Mouse (Mus musculus) limb, embryonic 12.5 days (tissue): ENCODE measurements around the gene Slc1a3. TPM values are rescaled to one million over a fixed set of nuclear protein-coding genes. Genes with fewer than 3 reads are reported as not detected.

Experiments used
- ATAC-seq: fragments of 200-750 bp; cut with Nextera tagmentation; 2 replicates; pipeline ENCODE4 v1.8.0; 2017; ENCODE audit warnings: low read depth, moderate TSS enrichment; ENCODE audit not compliant: insufficient number of reproducible peaks, insufficient read depth, low FRiP score, low TSS enrichment
- H3K27ac ChIP-seq: fragments of 300-500 bp; sonication (generic); 2 replicates; pipeline ENCODE4 v1.5.1; 2016; ENCODE audit warnings: mild to moderate bottlenecking, moderate library complexity
- H3K27me3 ChIP-seq: fragments of 300-500 bp; sonication (generic); 2 replicates; pipeline ENCODE4 v1.6.1; 2016; ENCODE audit warnings: mild to moderate bottlenecking, moderate library complexity
- H3K36me3 ChIP-seq: fragments of 300-500 bp; sonication (generic); 2 replicates; pipeline ENCODE4 v1.6.1; 2016; ENCODE audit warnings: mild to moderate bottlenecking, moderate library complexity
- H3K4me1 ChIP-seq: fragments of 300-500 bp; sonication (generic); replicated peaks from 2 replicates; pipeline ENCODE4 v1.6.1; 2016
- H3K4me2 ChIP-seq: fragments of 300-500 bp; sonication (generic); 2 replicates; pipeline ENCODE4 v1.6.1; 2016; ENCODE audit warnings: mild to moderate bottlenecking, moderate library complexity
- H3K4me3 ChIP-seq: fragments of 300-500 bp; sonication (generic); replicated peaks from 2 replicates; pipeline ENCODE4 v1.5.1; 2016; ENCODE audit warnings: mild to moderate bottlenecking
- H3K9ac ChIP-seq: fragments of 300-500 bp; sonication (generic); replicated peaks from 2 replicates; pipeline ENCODE4 v1.6.1; 2016; ENCODE audit warnings: mild to moderate bottlenecking, moderate library complexity
- H3K9me3 ChIP-seq: fragments of 300-500 bp; sonication (generic); 2 replicates; pipeline ENCODE4 v1.6.1; 2016; ENCODE audit warnings: mild to moderate bottlenecking, moderate library complexity
- WGBS: fragments of 180-500 bp; shearing (Covaris S2); methylation state at CpG from one replicate; pipeline ENCODE4 v1.1.7; 2016; 5-methylcytosine and 5-hydroxymethylcytosine counted together
- polyA plus RNA-seq: library from polyadenylated mRNA; unstranded; fragments of >200 nt; fragmentation: Nextera tagmentation; extraction: Ambion mirVana; gene quantifications from 2 replicates; pipeline ENCODE4 v1.2.1, GENCODE M21; 2016

Slc1a3 gene
- polyA plus RNA-seq, 1 experiment from 2014 or later, result 44.6 TPM

DNA sequence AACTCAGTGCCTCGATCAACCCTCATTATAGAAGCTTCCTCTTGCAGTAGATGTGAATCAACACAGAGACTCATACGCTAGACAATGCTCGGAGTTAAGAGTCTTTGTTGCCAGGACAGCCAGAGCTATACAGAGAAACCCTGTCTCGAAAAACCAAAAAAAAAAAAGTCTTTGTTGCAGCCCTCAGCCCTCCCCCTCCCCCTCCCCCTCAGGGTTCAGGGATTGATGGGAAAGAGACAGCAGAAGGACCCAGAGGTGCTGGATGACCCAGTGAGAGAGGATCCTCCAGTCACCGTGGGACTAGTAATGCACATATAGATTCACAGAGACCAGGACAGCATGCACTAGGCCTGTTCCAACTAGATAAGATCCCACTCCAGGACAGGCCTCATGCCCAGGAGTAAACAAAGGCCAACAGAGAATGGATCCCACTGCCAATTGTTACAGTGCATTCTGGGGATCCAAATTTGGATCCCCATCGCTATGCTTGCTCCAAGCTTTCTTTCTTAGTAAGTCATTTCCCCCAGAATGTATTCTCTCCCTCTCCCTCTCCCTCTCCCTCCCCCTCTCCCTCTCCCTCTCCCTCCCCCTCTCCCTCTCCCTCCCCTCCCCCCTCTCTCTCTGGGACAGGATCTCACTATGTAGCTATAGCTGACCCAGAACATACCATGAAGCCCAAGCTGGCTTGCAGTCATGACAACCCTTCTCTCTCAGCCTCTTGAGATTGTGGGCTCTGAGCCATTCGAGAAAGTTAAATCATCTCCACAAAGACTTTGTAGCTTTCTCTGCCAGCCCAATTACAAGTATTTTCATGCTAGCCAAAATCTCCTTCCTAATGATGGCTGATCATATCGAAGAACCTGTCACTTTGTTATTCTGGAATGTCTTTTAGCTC, 52.2 kb downstream of the Slc1a3 start:
- 85% methylated on average over 8 of the region's 8 CpGs for WGBS
- Histone ChIP-seq H3K9ac (no peak overlapping the region), H3K4me1 (peaks cover 46% of the 10 kb centered on the region), H3K9me3 (no peaks in the 10 kb centered on the region), H3K4me3 (no peak overlapping the region), H3K4me2 (no peak overlapping the region), H3K36me3 (no peaks in the 10 kb centered on the region), H3K27me3 (no peaks in the 10 kb centered on the region), H3K27ac (no peak overlapping the region)
- no peak for ATAC-seq

DNA sequence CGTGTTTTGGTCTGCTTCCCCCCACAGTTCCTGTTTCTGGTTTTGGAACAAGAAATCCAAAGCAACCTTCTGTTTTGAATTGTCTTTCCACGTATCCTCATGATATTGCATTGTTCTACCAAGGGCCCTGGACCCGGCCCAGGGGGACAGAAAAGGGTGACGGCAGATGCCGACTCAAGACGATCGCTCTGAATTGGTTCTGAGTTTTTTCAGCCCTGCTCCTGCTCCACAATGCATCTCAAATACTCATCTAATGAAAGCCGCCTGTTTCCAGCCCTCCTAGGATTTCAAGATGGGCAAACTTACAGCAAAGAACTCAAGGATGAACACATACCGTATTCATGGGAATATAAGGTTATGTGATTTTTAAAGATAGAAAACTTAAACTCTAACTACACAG, 55.3 kb downstream of the Slc1a3 start:
- no peak for ATAC-seq
- Histone ChIP-seq H3K27ac (no peak overlapping the region), H3K4me3 (no peak overlapping the region), H3K36me3 (peaks cover 7% of the 10 kb centered on the region; the same call in 1 of the 2 replicates), H3K27me3 (no peaks in the 10 kb centered on the region), H3K9me3 (no peaks in the 10 kb centered on the region), H3K4me2 (no peak overlapping the region), H3K9ac (no peak overlapping the region), H3K4me1 (peaks cover 27% of the 10 kb centered on the region)
- 67% methylated on average over 9 of the region's 9 CpGs for WGBS

DNA sequence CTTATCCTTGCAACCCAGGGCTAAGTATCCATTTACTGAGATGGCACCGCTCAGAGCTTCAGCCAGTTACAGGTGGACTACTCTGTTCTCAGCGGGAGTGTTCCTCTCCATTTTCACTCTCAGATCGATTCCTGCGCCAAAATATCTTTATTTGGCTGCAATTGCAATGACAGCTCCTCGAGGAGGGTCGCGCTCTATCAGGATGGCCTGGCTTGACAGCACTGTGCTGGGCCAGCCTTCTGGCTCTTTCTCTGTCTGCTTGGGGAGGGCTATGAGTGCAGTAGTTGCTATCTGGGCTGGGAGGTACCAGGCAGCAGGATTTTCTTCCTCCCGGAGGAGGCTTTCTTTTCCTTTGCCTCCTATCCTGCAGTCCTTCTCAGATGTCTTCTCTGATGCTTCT, 57.9 kb downstream of the Slc1a3 start:
- no peaks in the 10 kb centered on the region for H3K9me3 ChIP-seq
- no peak overlapping the region for H3K27ac ChIP-seq

DNA sequence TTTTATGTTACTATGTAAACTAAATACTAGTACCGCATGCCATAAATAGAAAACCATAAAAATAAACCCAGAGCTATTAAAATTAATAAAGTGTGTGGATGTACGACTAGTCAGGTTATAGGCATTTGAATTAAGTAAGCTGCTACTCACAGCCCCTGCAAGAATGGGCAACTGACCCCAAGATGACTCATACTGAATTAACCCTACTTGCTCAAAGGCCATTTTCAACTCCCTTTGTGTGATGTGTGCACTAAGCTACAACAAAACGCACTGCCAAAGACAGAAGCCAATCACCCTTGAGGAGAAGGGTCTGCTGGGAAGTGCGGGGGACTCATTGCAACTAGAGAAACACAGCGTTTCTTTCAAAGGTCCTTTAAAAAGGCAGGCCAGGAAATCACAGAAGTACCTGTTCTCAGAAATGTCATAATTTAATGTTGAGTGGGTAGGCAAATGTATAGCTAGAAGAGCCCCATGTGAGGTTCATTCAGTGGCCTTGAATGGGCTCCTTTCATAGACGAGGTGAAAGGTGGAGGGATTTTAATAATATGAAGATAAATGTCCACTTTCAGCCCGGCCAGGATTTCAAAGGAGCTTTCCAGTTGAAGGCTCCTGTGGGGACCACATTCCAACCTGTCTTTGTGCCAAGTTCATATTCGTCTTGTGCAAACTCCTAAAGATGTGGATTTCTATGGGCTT, 66.4 kb downstream of the Slc1a3 start:
- Histone ChIP-seq H3K4me1 (0 out of 2 replicates have a peak, but pooled peaks cover 2% of the 10 kb centered on the region), H3K27ac (peak overlapping the region; percentile 1; the same call in 1 of the 2 replicates), H3K4me2 (no peak overlapping the region), H3K4me3 (no peak overlapping the region), H3K9me3 (no peaks in the 10 kb centered on the region), H3K27me3 (no peaks in the 10 kb centered on the region), H3K36me3 (peaks cover 21% of the 10 kb centered on the region), H3K9ac (no peak overlapping the region)
- no peak for ATAC-seq
- 64% methylated on average over 8 of the region's 8 CpGs for WGBS

More for the DNA sequence above, 57.9 kb downstream of the Slc1a3 start:
- H3K4me3 ChIP-seq, result no peak overlapping the region
- H3K4me2 ChIP-seq, result no peak overlapping the region
- H3K4me1 ChIP-seq, result peaks cover 12% of the 10 kb centered on the region
- 94% methylated on average over 8 of the region's 8 CpGs for WGBS
- no peak overlapping the region for H3K9ac ChIP-seq
- peaks cover 12% of the 10 kb centered on the region; the same call in 1 of the 2 replicates for H3K36me3 ChIP-seq
- no peak for ATAC-seq
- H3K27me3 ChIP-seq, result no peaks in the 10 kb centered on the region

DNA sequence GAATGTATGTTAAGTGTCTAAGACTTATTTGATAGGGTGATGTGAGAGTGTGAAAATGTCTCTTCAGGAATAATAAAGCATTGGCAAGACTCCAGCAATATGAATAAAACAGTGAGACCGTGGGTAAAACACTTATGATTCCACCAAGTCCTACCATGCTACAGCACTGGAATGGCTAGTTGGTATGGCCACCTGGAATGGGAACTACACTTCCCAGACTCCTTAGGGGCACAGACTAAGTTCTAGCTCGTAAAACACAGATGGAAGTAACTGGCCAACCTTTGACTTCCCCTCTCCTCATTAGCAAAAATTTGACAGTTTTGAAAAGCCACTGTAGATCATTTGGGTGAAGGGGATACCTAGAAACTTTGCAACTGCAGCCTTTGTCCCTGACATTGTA, 70.7 kb downstream of the Slc1a3 start:
- no peaks in the 10 kb centered on the region for H3K27me3 ChIP-seq
- ATAC-seq, result no peak
- peaks cover 30% of the 10 kb centered on the region for H3K36me3 ChIP-seq
- 69% methylated on average over 2 of the region's 2 CpGs for WGBS
- H3K4me3 ChIP-seq, result no peak overlapping the region
- no peak overlapping the region for H3K27ac ChIP-seq
- H3K9ac ChIP-seq, result no peak overlapping the region
- no peaks in the 10 kb centered on the region for H3K9me3 ChIP-seq
- 0 out of 2 replicates have a peak, but pooled peaks cover 2% of the 10 kb centered on the region for H3K4me1 ChIP-seq
- H3K4me2 ChIP-seq, result no peak overlapping the region

DNA sequence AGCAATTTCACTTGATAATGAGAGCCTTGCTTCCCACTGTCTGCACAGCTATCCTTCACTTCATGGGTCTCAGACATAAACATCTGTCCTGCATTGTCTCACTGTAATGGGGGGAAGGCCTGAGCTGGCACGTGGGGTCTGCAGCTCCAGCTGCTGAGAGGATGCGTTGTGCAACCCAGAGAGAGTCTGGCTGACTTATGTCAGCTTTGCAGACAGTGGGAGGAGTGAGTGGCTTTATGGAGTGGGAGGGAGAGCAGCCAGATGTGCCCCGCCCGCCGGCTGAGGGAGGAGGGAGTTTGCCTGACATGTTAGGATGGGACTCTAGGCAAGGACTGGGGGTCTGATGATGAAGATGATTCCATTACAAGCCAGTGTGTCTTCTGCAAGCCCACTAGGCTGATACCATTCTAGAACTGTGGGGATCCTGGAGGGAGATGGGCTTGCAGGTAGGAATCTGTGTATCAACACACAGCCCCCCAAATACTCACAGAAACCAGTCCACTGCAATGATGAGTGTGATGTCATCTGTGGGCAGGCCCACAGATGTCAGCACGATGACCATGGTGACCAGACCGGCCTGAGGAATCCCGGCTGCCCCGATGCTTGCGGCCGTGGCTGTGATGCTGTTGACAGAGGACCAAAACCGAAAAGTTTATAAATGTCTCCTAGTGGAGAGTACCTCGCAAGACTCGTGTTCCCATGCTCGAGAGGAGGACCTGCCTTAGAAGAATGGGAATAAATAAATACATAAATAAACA, 71.8 kb downstream of the Slc1a3 start:
- Histone ChIP-seq H3K4me1 (0 out of 2 replicates have a peak, but pooled peaks cover 2% of the 10 kb centered on the region), H3K36me3 (peaks cover 30% of the 10 kb centered on the region), H3K27me3 (no peaks in the 10 kb centered on the region), H3K4me2 (no peak overlapping the region), H3K27ac (no peak overlapping the region), H3K4me3 (no peak overlapping the region), H3K9ac (no peak overlapping the region), H3K9me3 (no peaks in the 10 kb centered on the region)
- no peak for ATAC-seq
- WGBS, result 87% methylated on average over 15 of the region's 15 CpGs

DNA sequence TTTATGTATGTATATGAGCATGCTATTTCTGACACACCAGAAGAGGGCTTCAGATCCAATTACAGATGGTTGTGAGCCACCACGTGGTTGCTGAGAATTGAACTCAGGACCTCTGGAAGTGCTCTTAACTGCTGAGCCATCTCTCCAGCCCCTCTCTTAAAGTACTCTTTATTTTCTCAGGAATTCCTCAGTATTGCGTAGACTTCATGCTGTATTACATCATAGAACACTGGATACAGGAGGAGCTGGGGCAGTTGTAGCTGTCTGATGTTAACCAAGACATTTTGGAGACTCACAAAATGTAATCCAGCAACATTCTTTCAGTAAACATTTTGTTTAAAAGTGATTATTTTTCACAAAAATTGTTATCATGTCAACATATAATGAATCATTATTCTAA, 73.3 kb downstream of the Slc1a3 start:
- Histone ChIP-seq H3K27ac (no peak overlapping the region), H3K4me2 (no peak overlapping the region), H3K4me3 (no peak overlapping the region), H3K9ac (no peak overlapping the region), H3K36me3 (peaks cover 24% of the 10 kb centered on the region), H3K9me3 (no peaks in the 10 kb centered on the region), H3K27me3 (no peaks in the 10 kb centered on the region), H3K4me1 (peaks cover 4% of the 10 kb centered on the region; the same call in 1 of the 2 replicates)
- WGBS, result 81% methylated on average over 2 of the region's 2 CpGs
- no peak for ATAC-seq

DNA sequence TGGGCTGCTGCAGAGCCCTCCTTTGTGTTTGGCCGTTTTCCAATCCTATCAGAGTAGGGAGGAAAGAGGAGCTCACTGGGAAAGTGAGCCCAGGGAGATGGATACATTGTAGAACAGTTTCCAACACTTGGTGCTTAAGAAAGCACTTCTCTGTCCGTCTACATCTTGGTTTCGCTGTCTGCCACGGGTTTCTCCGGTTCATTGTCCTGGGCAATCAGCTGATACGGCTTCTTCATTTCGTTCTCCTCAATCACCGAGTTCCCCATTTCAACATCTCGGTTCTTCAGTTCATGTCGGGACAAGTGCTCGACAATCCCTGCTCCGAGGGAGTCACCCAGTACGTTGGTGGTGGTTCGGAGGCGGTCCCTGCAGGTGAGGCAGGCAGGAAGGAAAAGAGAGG, 74.6 kb downstream of the Slc1a3 start:
- H3K9me3 ChIP-seq, result no peaks in the 10 kb centered on the region
- WGBS, result 92% methylated on average over 15 of the region's 15 CpGs
- no peak overlapping the region for H3K9ac ChIP-seq
- no peak for ATAC-seq
- H3K27me3 ChIP-seq, result no peaks in the 10 kb centered on the region
- peaks cover 8% of the 10 kb centered on the region; the same call in 1 of the 2 replicates for H3K4me1 ChIP-seq
- no peak overlapping the region for H3K4me3 ChIP-seq
- no peak overlapping the region for H3K27ac ChIP-seq
- peaks cover 17% of the 10 kb centered on the region; the same call in 1 of the 2 replicates for H3K36me3 ChIP-seq
- no peak overlapping the region for H3K4me2 ChIP-seq

DNA sequence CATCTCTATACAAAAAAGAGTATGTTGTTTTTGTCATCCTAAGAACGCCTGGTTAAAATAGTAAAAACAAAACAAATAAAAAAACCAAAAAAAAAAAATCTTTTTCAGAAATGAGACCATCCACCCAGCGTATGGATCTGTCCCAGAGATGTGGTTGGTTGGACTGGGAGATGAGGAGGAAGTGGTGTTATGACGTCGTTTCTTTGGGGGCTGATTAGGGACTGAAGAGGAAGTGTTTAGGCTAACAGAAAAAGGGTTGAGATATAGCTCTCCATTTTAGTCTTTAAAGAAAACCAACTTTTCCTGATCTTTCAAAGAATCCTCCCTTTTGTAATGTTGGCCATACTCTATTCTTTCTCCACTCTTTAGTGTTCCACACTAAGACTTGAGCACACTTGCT, 75.8 kb downstream of the Slc1a3 start:
- WGBS, result 82% methylated on average over 4 of the region's 4 CpGs
- H3K4me3 ChIP-seq, result no peak overlapping the region
- peaks cover 17% of the 10 kb centered on the region for H3K4me1 ChIP-seq
- H3K9ac ChIP-seq, result no peak overlapping the region
- no peak overlapping the region for H3K27ac ChIP-seq
- no peak for ATAC-seq
- H3K9me3 ChIP-seq, result no peaks in the 10 kb centered on the region
- H3K27me3 ChIP-seq, result no peaks in the 10 kb centered on the region
- H3K36me3 ChIP-seq, result peaks cover 17% of the 10 kb centered on the region; the same call in 1 of the 2 replicates
- no peak overlapping the region for H3K4me2 ChIP-seq

DNA sequence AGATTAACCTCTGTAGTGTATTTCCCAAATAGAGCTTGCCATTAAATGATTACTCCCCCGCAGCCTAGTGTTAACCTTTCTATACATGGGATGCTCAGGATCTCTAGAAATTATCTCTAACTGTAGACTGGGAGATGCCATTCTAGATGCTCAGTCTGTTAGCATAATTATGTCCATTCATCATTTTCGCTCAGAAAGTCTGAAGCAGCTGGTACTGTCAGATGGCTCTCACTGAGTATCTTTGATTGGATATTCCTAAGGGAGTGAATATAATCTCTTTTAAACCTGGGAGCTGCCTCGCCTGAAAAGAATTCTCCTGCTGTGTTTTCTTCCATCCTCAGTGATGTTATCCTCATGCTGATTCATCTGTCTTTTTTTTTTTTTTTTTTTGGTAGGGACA, 76.2 kb downstream of the Slc1a3 start:
- no peak overlapping the region for H3K27ac ChIP-seq
- 90% methylated on average over 3 of the region's 3 CpGs for WGBS
- peaks cover 21% of the 10 kb centered on the region for H3K4me1 ChIP-seq
- peaks cover 17% of the 10 kb centered on the region; the same call in 1 of the 2 replicates for H3K36me3 ChIP-seq
- H3K27me3 ChIP-seq, result no peaks in the 10 kb centered on the region
- H3K9ac ChIP-seq, result no peak overlapping the region
- no peak overlapping the region for H3K4me2 ChIP-seq
- no peak overlapping the region for H3K4me3 ChIP-seq
- no peaks in the 10 kb centered on the region for H3K9me3 ChIP-seq
- no peak for ATAC-seq

DNA sequence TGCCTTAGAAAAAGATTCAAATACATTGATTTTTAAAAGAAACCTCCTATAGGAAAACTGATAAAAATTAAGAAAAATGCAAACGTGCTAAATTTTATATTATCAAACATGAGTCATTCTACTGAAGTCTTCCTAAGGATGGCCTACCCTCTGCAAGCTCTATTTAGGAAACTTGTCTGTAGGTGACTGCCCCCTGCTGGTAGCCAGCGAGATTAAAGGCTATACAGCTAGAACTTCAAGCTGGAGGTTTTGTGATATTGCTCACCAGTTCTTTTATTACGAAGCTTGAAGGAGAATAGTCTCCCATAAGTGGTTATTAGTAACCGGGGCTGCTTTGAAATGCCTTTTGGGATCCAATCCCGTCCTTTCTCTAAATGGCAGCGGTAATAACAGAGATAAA, 77.2 kb downstream of the Slc1a3 start:
- peaks cover 11% of the 10 kb centered on the region; the same call in 1 of the 2 replicates for H3K36me3 ChIP-seq
- H3K4me3 ChIP-seq, result no peak overlapping the region
- H3K9ac ChIP-seq, result no peak overlapping the region
- WGBS, result 59% methylated on average over 6 of the region's 6 CpGs
- ATAC-seq, result no peak
- H3K27me3 ChIP-seq, result peaks cover under 1% of the 10 kb centered on the region; the same call in 1 of the 2 replicates
- H3K27ac ChIP-seq, result no peak overlapping the region
- H3K4me2 ChIP-seq, result no peak overlapping the region
- H3K9me3 ChIP-seq, result no peaks in the 10 kb centered on the region
- peaks cover 21% of the 10 kb centered on the region for H3K4me1 ChIP-seq
